Mouse (Mus musculus) megakaryocyte, embryonic 14.5 days (primary cell): ENCODE results near the gene Chrm5. TPM values are rescaled to one million over a fixed set of nuclear protein-coding genes. Genes with fewer than 3 reads are reported as not detected.

Experiments
- H3K27me3 ChIP-seq: replicated peaks from 2 replicates; pipeline ENCODE3; 2012; ENCODE audit warnings: inconsistent platforms
- H3K36me3 ChIP-seq: replicated peaks from 2 replicates; pipeline ENCODE3; 2012; ENCODE audit warnings: low read length, inconsistent platforms, mixed read lengths
- H3K4me1 ChIP-seq: 2 replicates; pipeline ENCODE4 v1.6.1; 2012; ENCODE audit warnings: inconsistent platforms
- H3K4me3 ChIP-seq: replicated peaks from 2 replicates; pipeline ENCODE3; 2012; ENCODE audit warnings: moderate library complexity, mild to moderate bottlenecking, inconsistent platforms
- H3K9me3 ChIP-seq: 2 replicates; pipeline ENCODE4 v1.6.1; 2012; ENCODE audit warnings: inconsistent platforms
- FLI1 ChIP-seq: IDR thresholded peaks from 2 replicates; pipeline ENCODE4 v1.6.1; 2012; ENCODE audit warnings: low read length, inconsistent platforms, mixed read lengths
- GATA1 ChIP-seq: IDR thresholded peaks from 3 replicates; pipeline ENCODE4 v1.6.1; 2012; ENCODE audit warnings: mixed read lengths, low read length, inconsistent platforms, borderline replicate concordance
- polyA plus RNA-seq: library from polyadenylated mRNA; stranded (reverse); fragments of >175 nt; gene quantifications from 2 replicates; pipeline ENCODE4 v1.2.3, GENCODE M21; 2012; ENCODE audit warnings: low replicate concordance; ENCODE audit not compliant: insufficient read depth

Chrm5 gene
- polyA plus RNA-seq, 1 experiment: not detected

DNA sequence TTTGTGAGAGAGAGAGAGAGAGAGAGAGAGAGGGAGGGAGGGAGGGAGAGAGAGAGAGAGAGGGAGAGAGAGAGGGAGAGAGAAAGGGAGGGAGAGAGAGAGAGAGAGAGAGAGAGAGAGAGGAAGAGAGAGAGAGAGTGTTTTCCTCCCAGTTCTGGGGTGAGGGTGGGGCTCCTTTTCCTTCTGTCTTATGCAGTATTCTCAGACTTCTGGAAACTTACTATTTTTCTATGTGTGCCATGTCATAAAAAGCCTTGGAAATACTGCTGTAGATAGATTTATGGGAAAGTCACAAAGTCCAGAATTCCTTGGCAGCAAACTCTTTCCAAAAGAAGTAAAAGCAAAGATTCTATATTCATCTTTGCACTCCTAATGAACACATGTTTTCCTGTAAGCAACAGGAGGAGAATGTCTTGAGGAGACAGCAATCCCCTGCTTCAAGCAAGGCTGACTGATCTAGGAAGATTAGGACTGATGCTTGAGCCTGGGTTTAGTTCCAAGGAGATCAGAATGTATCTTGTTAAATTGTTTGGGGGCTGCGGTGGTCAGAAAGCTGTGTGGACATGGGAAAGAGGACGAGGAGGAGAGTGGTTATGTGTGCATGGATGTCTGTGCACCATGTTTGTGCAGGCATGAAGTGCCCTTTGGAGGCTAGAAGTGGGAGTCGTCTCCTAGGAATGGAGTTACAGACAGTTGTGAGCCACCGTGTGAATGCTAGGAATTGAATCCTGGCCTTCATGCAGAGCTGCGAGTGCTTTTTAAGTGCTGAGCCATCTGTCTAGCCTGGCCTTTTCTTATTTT, 2.2 kb upstream of the Chrm5 start:
- no peak for TF ChIP-seq GATA1
- TF ChIP-seq FLI1: no peak
- peaks cover 7% of the 10 kb centered on the region for H3K4me1 ChIP-seq
- H3K4me3 ChIP-seq: no peak overlapping the region
- no peaks in the 10 kb centered on the region for H3K9me3 ChIP-seq
- peaks cover 11% of the 10 kb centered on the region for H3K27me3 ChIP-seq
- H3K36me3 ChIP-seq: no peaks in the 10 kb centered on the region

DNA sequence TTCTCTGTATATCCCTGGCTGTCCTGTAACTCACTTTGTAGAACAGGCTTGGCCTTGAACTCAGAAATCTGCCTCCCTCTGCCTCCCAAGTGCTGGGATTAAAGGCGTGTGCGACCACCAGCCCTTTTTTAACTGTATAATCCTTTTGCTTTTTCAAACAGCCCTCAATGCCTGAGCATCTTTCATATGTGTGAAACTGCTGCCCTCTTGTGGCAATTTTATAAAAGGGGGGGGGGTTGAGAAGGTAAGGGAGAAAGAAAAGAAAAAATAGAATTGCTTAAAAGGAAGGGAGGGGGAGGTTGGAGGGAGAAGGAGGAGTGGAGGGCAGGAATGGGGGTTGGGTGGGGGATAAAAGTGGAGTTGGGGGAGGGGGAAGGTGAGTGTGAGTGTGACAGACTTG, 995 bp upstream of the Chrm5 start:
- TF ChIP-seq FLI1 (no peak), GATA1 (no peak)

DNA sequence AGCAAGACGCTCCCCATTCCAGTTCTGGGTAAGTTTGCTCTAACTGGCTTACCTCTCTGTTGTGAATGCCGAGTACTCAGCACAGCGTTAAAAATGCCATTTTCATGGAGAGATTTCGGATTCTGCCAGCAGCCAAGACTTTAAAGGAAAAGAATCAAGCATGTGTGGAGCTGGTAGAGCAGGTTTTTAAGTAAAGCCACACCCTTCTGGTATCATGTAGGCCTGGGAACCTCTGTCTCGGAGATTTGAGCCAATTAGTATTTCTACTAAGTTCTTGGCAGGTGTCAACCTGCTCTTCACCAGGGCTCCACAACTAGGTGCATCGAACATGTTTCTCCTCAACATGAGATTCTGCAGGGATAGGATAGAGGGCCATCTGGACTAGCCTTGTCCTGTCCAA, 4.0 kb downstream of the Chrm5 start:
- H3K36me3 ChIP-seq: peaks cover 4% of the 10 kb centered on the region
- no peak overlapping the region for H3K4me3 ChIP-seq
- peaks cover 3% of the 10 kb centered on the region for H3K27me3 ChIP-seq
- no peak for TF ChIP-seq GATA1
- no peak for TF ChIP-seq FLI1
- H3K9me3 ChIP-seq: no peaks in the 10 kb centered on the region
- H3K4me1 ChIP-seq: no peaks in the 10 kb centered on the region

More for the DNA sequence above, 995 bp upstream of the Chrm5 start:
- Histone ChIP-seq H3K36me3 (no peaks in the 10 kb centered on the region), H3K4me1 (peaks cover 7% of the 10 kb centered on the region), H3K27me3 (peaks cover 8% of the 10 kb centered on the region), H3K9me3 (no peaks in the 10 kb centered on the region), H3K4me3 (no peak overlapping the region)

DNA sequence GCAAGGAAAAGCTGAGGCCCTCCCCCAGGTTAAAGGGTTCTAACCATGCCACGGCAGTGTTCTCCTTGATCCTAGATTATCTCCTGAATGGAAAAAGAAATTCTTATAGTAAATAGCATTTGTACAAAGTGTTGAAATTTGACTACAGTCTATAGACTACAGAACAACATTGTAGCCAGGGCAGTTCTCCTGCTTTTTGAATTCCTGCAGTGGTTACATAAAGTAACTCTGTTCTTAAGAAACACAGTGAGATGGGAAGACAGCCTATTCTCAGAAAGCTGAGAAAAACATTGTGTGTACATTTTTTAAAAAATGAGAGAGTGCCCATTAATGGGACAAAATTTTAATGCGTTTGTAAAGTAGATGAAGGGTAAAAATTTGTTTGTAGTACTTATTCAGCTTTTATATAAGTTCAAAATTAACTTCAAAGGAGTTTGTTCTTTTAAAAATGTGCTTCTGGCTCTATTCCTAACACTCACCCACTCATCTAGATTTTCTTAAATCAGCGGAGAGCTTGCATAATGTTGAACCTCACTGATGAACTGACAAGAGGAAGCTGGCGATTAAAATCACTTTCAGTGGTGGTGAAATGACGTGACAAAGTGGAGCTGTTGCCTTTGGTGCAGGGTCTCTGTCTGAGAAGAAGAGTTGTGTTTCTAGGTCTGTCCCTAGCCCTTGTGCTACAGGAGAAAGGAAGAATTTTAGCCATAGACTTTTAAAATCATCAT, 5.4 kb downstream of the Chrm5 start:
- TF ChIP-seq FLI1: no peak
- no peak for TF ChIP-seq GATA1
- Histone ChIP-seq H3K36me3 (peaks cover 14% of the 10 kb centered on the region), H3K27me3 (peaks cover 2% of the 10 kb centered on the region), H3K4me3 (no peak overlapping the region), H3K4me1 (peaks cover 4% of the 10 kb centered on the region), H3K9me3 (no peaks in the 10 kb centered on the region)

DNA sequence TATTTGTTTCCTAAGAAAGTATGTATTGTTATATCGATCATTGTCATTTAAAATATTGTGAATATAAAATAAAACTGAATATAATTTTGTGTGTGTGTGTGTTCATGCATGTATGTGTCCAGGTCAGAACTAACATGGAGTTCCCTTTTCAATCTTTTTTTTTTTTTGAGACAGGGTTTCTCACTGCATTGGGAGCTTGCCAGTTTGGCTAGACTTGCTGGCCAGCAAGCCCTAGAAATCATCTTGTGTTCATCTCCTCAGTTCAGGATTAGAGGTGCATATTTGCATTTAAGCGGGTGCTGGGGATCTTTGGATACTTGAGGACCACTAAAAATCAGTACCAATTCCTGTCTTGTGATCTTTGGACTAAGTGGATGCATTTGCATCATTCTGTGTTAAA, 8.5 kb downstream of the Chrm5 start:
- Histone ChIP-seq H3K4me3 (no peak overlapping the region), H3K27me3 (no peaks in the 10 kb centered on the region), H3K4me1 (peaks cover 4% of the 10 kb centered on the region), H3K36me3 (peaks cover 45% of the 10 kb centered on the region), H3K9me3 (no peaks in the 10 kb centered on the region)
- TF ChIP-seq GATA1: no peak
- TF ChIP-seq FLI1: no peak

DNA sequence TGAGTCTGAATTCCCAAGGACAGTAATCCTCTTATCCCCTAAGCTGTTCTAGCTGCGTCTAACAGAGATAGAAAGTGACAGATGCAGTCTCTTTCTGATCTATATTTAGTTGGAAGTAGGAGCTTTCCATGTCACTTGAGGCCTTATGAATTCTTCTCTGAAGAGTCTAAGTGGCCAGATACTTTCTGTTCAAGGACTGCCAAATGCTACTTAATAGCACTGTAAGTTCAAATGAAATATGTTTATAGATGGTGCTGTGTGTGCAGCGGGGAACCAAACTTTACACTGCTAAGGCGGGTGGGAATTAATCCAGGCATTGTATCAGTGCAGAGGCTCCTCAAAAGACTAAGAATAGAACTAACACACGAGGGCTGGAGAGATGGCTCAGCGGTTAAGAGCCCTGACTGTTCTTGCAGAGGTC, 9.6 kb downstream of the Chrm5 start:
- H3K36me3 ChIP-seq: peaks cover 56% of the 10 kb centered on the region
- no peaks in the 10 kb centered on the region for H3K27me3 ChIP-seq
- no peaks in the 10 kb centered on the region for H3K9me3 ChIP-seq
- TF ChIP-seq FLI1 (no peak), GATA1 (no peak)
- no peak overlapping the region for H3K4me3 ChIP-seq
- peaks cover 4% of the 10 kb centered on the region for H3K4me1 ChIP-seq

DNA sequence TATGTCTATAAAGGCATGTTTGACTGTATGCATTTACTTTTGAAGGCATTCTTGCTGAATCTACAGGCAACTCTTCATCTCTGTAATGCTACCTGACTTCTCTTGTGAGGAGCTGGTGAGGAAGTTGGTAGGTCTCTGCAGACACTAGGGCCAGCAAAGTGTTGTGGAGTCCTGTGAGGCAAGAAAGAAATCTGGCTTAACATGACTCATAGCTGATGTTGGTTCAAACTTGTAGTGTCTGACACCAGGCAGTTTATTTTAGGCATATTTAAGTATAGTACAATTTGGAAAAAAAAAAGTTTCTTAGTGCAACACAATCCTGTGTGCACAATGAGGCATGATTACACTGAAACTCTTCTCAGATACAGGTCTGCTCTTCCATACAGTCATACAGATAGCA, 11.0 kb downstream of the Chrm5 start:
- Histone ChIP-seq H3K9me3 (no peaks in the 10 kb centered on the region), H3K4me3 (no peak overlapping the region), H3K36me3 (peaks cover 62% of the 10 kb centered on the region), H3K4me1 (peaks cover 4% of the 10 kb centered on the region), H3K27me3 (no peaks in the 10 kb centered on the region)
- TF ChIP-seq FLI1 (no peak), GATA1 (no peak)

DNA sequence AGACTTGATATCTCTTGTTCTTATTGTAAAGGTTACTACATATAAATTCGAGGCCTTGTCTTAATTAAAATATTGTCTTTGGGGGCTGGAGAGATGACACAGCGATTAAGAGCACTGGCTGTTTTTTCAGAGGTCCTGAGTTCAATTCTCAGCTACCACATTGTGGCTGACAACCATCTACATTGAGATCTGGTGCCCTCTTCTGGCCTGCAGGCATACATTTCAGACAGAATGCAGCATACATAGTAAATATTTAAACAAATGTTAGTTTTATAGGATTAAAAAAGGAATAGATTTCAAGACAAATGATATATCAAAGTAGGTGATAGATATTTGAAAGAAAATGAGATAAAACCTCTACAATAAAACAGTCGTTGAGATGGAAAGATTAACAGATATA, 20.0 kb downstream of the Chrm5 start:
- H3K4me1 ChIP-seq: peaks cover 19% of the 10 kb centered on the region; the same call in 1 of the 2 replicates
- TF ChIP-seq FLI1: no peak
- no peak for TF ChIP-seq GATA1
- H3K4me3 ChIP-seq: no peak overlapping the region
- H3K27me3 ChIP-seq: no peaks in the 10 kb centered on the region
- peaks cover 56% of the 10 kb centered on the region for H3K36me3 ChIP-seq
- H3K9me3 ChIP-seq: no peaks in the 10 kb centered on the region

DNA sequence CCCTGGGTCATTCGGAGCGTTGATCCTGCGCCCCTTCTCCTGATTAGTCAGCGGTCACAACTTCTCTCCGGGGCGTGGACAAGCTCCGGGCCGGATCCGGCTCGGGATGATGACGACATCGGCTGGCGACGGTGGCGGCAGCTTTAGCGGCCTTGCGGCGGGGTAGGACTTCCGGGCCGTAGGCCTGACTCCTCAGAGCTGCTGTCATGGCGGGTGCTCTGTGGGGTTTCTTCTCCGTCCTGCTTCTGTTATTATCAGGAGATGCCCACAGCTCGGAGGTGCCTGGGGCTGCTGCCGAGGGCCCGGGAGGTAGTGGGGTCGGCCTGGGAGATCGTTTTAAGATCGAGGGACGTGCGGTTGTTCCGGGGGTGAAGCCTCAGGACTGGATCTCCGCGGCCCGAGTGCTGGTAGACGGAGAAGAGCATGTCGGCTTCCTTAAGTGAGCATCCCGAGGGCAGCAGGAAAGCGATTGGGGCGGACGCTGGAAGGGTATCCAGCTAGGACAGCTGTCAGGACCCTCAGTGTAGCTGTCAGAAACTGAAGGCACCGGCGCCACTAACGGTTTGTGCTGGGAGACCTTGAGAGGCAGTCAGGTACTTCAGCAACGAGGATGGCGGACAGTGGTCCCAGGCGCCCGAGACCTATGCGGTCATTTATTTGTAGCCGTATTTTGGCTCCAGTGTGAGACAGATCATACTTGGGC, 25.6 kb downstream of the Chrm5 start, which contains the start of gene Emc7:
Gene Emc7, plus strand, starts transcription at position 136 of the 703 bp plus-strand sequence.
- TF ChIP-seq FLI1 (no peak), GATA1 (no peak)
- H3K4me3 ChIP-seq: peak within 1 kb of the TSS; percentile 94
- peaks cover 16% of the 10 kb centered on the region for H3K36me3 ChIP-seq
- peaks cover 39% of the 10 kb centered on the region for H3K4me1 ChIP-seq
- no peaks in the 10 kb centered on the region for H3K27me3 ChIP-seq
- no peaks in the 10 kb centered on the region for H3K9me3 ChIP-seq
